Mouse (Mus musculus) midbrain, embryonic 14.5 days (tissue): ENCODE results near the gene Olfr160. TPM values are rescaled to one million over a fixed set of nuclear protein-coding genes. Genes with fewer than 3 reads are reported as not detected.

Experiments
- ATAC-seq: fragments of 200-750 bp; cut with Nextera tagmentation; 2 replicates; pipeline ENCODE4 v1.8.0; 2017; ENCODE audit warnings: moderate number of reproducible peaks, moderate library complexity; ENCODE audit not compliant: low FRiP score, low TSS enrichment
- DNase-seq: peaks from one replicate; pipeline ENCODE4 v3.0.0-alpha.2; 2015
- H3K27ac ChIP-seq: fragments of 300-500 bp; sonication (generic); replicated peaks from 2 replicates; pipeline ENCODE4 v1.5.1; 2014; ENCODE audit warnings: mild to moderate bottlenecking, low read depth, low read length, moderate library complexity
- H3K27me3 ChIP-seq: fragments of 300-500 bp; sonication (generic); 2 replicates; pipeline ENCODE4 v1.6.1; 2014; ENCODE audit warnings: low read length, control low read depth, mixed read lengths; ENCODE audit not compliant: control insufficient read depth, insufficient read depth
- H3K36me3 ChIP-seq: fragments of 300-500 bp; sonication (generic); 2 replicates; pipeline ENCODE4 v1.6.1; 2014; ENCODE audit warnings: low read length, control low read depth; ENCODE audit not compliant: control insufficient read depth, insufficient read depth
- H3K4me1 ChIP-seq: fragments of 300-500 bp; sonication (generic); 2 replicates; pipeline ENCODE4 v1.6.1; 2014; ENCODE audit warnings: mild to moderate bottlenecking, antibody characterized with exemption, low read length, control low read depth; ENCODE audit not compliant: control insufficient read depth, insufficient read depth
- H3K4me2 ChIP-seq: fragments of 300-500 bp; sonication (generic); 2 replicates; pipeline ENCODE4 v1.6.1; 2014; ENCODE audit warnings: mild to moderate bottlenecking, low read length, moderate library complexity
- H3K4me3 ChIP-seq: fragments of 300-500 bp; sonication (generic); replicated peaks from 2 replicates; pipeline ENCODE4 v1.5.1; 2014; ENCODE audit warnings: low read depth, low read length
- H3K9ac ChIP-seq: fragments of 300-500 bp; sonication (generic); replicated peaks from 2 replicates; pipeline ENCODE4 v1.6.1; 2014; ENCODE audit warnings: mild to moderate bottlenecking, low read length, moderate library complexity
- H3K9me3 ChIP-seq: fragments of 300-500 bp; sonication (generic); 2 replicates; pipeline ENCODE4 v1.6.1; 2016; ENCODE audit warnings: low read length, control low read depth, mixed read lengths; ENCODE audit not compliant: control insufficient read depth
- WGBS: fragments of 180-500 bp; shearing (Covaris S2); extraction: QIAGEN DNeasy Blood & Tissue Kit; methylation state at CpG from one replicate; pipeline ENCODE4 v1.1.7; 2014; 5-methylcytosine and 5-hydroxymethylcytosine counted together
- polyA plus RNA-seq: library from polyadenylated mRNA; unstranded; fragments of >200 nt; fragmentation: Nextera tagmentation; extraction: Ambion mirVana; gene quantifications from 2 replicates; pipeline ENCODE4 v1.2.1, GENCODE M21; 2014

The Olfr160 gene
- polyA plus RNA-seq: not detected in 2 replicates

DNA sequence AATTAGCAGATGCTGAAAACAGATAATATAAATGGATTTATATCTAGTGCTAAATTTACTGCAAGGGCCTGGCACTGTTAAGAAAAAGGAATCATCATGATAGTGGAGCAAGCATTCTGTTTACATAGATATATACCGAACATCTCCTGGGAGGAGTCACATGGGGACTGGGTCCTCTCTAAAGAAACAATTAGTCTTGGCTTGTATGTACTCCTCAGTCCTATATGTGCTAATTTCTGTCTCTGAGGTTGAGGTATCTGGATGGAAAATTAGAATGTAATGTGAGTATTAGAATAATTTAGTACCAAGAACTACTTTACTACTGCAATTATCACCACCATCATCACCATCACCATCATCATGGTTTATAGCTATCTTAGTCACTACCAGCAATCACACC is at the start of gene Olfr160:
Gene Olfr160 (minus strand): TSS at position 101 of the 400 bp plus-strand sequence.
- no peaks in the 10 kb centered on the region for H3K27me3 ChIP-seq
- no peaks in the 10 kb centered on the region for H3K9me3 ChIP-seq
- ATAC-seq (no peak), DNase-seq (no peak)
- H3K4me1 ChIP-seq: no peaks in the 10 kb centered on the region
- H3K4me2 ChIP-seq: no peak within 1 kb of the TSS
- no peaks in the 10 kb centered on the region for H3K36me3 ChIP-seq
- no peak within 1 kb of the TSS for H3K9ac ChIP-seq
- no peak within 1 kb of the TSS for H3K4me3 ChIP-seq
- no peak within 1 kb of the TSS for H3K27ac ChIP-seq
- WGBS: 98% methylated on average over 1 of the region's 1 CpGs

DNA sequence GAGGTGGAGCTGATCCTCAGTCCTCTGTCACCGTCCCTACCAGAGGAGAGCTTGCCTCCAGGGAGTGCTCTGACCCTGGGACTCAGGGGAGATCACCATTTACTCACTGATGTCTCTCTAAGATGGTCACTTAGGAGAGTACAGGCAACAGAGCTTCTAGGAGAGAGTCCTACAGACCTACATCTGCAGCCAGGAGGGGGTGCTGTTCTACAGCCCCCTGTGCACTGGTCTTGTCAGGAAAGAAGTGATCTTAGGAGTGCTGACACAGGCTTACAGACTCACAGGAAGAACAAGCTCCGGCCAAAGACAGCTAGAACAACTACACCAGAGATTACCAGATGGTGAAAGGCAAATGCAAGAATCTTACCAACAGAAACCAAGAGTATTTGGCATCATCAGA is 46.5 kb upstream of the Olfr160 start:
- Histone ChIP-seq H3K27ac (no peak overlapping the region), H3K4me2 (no peak overlapping the region), H3K9ac (no peak overlapping the region), H3K27me3 (no peaks in the 10 kb centered on the region), H3K4me1 (no peaks in the 10 kb centered on the region), H3K9me3 (no peaks in the 10 kb centered on the region), H3K36me3 (no peaks in the 10 kb centered on the region), H3K4me3 (no peak overlapping the region)
- WGBS: 55% methylated on average over 2 of the region's 2 CpGs
- DNase-seq (no peak), ATAC-seq (no peak)

DNA sequence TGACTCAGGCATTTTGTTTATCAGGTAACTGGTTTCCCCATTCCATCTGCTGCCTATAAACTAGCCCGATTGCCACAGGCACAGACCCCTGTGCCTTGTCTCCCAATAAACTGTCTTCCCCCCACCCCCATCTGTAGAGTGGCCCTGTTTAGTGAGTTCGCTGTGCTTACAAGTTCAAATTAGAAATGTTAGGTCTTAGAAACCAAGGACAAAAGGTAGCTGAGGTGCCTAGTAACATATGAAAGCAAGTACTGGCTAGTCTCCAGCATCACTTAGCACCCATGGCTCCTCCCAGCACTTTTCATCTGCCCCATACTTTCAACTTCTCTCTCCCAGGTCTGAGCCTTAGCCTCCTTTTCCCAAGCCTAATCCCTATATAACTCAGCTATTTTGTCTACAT is 45.7 kb upstream of the Olfr160 start:
- H3K4me1 ChIP-seq: no peaks in the 10 kb centered on the region
- no peaks in the 10 kb centered on the region for H3K27me3 ChIP-seq
- H3K9ac ChIP-seq: no peak overlapping the region
- no peak overlapping the region for H3K4me2 ChIP-seq
- ATAC-seq (no peak), DNase-seq (no peak)
- no peak overlapping the region for H3K27ac ChIP-seq
- H3K9me3 ChIP-seq: no peaks in the 10 kb centered on the region
- no peak overlapping the region for H3K4me3 ChIP-seq
- H3K36me3 ChIP-seq: no peaks in the 10 kb centered on the region
- 87% methylated on average over 2 of the region's 2 CpGs for WGBS

DNA sequence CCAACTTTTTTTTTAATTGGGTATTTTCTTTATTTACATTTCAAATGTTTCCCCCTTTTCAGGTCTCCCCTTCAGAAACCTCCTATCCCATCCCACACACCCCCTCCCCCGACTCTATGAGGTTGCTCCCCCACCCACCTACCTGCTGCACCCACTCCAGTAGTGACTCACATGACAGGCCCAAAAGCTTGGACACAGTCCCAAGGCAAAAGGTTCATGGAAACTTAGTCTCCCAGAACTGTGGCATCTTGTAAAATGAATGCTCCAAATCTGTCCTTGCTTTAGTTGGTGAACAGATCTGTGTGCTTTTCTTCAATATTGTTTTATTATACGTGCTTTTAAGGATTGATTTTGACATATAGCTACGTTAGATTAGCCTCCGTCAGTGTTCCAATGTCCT is 36.0 kb upstream of the Olfr160 start:
- no peak for ATAC-seq
- DNase-seq: no peak
- Histone ChIP-seq H3K4me2 (no peak overlapping the region), H3K9ac (no peak overlapping the region), H3K9me3 (no peaks in the 10 kb centered on the region), H3K4me1 (peaks cover 9% of the 10 kb centered on the region; the same call in 1 of the 2 replicates), H3K4me3 (no peak overlapping the region), H3K27ac (no peak overlapping the region), H3K36me3 (no peaks in the 10 kb centered on the region), H3K27me3 (no peaks in the 10 kb centered on the region)
- 73% methylated on average over 4 of the region's 4 CpGs for WGBS

DNA sequence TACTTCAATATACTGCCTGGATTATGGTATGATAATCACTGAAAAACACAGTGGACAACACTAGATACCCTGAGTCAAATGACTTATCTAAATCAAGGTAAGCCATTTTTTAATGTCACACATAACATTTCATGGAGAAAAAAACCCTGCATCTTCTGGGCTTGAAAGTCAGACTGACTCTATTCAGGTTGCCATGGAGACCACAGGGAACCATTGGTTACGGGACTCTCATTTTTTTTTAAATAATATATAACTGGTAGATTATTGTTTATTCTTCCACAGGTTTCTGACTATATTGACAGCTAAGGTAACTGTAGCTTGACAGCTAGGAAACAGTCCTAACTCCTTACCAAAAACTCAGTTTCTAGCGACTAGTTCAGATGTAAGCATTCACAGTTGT is 35.4 kb upstream of the Olfr160 start:
- DNase-seq: peak; percentile 65
- H3K9me3 ChIP-seq: no peaks in the 10 kb centered on the region

DNA sequence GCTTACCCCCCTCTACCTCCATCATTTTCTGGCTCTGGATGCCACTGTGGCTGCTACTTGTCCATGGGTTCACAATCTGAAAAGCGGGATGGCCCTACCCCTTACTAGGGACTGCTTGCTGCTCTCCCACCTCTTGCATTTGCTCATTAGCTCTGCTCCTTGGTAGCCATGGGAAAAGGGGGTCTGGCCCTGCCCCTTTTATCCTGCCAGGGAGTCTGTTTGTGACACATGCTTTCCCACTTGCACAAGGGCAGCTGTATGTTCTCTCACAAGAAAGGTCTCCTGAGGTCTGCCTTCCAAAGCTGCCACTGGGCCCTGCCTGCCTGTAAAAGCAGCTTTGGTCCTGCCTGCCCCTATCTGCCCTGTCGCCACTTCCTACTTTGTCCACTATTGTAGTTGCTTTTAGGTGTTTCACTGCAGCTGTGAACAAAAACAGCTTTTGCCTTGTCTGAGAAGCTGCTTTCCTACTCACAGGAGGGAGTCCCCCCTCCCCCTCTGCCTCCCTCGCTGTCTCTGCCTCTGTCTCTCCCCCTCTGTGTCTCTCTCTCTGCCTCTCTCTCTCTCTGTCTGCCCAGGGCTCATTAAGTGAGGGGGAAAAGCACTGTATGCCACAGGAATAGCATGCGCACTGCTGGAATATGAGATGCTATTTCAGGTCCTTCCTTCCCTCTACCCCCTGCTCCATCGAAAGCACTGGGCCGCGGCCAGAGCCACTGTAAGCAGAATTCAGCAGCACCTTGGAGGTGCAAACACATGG is 34.4 kb upstream of the Olfr160 start:
- peak; percentile 42 for DNase-seq
- Histone ChIP-seq H3K9ac (no peak overlapping the region), H3K9me3 (no peaks in the 10 kb centered on the region), H3K36me3 (no peaks in the 10 kb centered on the region), H3K27me3 (no peaks in the 10 kb centered on the region), H3K4me1 (peaks cover 9% of the 10 kb centered on the region; the same call in 1 of the 2 replicates), H3K27ac (peak overlapping the region; percentile 8), H3K4me3 (no peak overlapping the region), H3K4me2 (no peak overlapping the region)
- WGBS: 31% methylated on average over 7 of the region's 7 CpGs
- ATAC-seq: peak; percentile 69

More for the DNA sequence above, 35.4 kb upstream of the Olfr160 start:
- Histone ChIP-seq H3K4me3 (no peak overlapping the region), H3K27me3 (no peaks in the 10 kb centered on the region), H3K4me1 (peaks cover 9% of the 10 kb centered on the region; the same call in 1 of the 2 replicates), H3K9ac (no peak overlapping the region), H3K4me2 (no peak overlapping the region), H3K27ac (no peak overlapping the region), H3K36me3 (no peaks in the 10 kb centered on the region)
- WGBS: 53% methylated on average over 2 of the region's 2 CpGs
- no peak for ATAC-seq

DNA sequence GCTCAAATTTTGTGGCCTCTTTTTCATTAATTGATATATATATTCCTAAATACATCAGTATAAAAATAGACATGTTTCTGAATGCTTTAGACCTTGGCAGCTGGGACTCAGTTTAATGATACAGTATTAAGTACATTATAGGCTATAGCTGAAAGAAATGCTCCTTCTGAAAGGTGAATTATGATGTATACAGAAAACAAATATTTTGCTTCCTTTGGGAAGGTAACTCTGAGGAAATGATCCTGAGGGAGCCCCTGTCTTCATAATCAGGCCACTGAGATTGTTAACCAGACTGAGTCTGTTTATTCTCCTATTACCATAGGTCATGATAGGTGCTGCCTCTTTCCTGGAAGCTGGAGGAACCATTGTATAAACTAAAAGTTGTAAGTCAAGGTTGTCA is 28.8 kb upstream of the Olfr160 start, which contains the start of gene Olfr874:
Gene Olfr874 (plus strand): TSS at position 301 of the 400 bp plus-strand sequence.
- ATAC-seq: no peak
- H3K27me3 ChIP-seq: no peaks in the 10 kb centered on the region
- H3K27ac ChIP-seq: no peak within 1 kb of the TSS
- H3K4me3 ChIP-seq: no peak within 1 kb of the TSS
- H3K9ac ChIP-seq: no peak within 1 kb of the TSS
- DNase-seq: no peak
- no peak within 1 kb of the TSS for H3K4me2 ChIP-seq
- H3K9me3 ChIP-seq: no peaks in the 10 kb centered on the region
- H3K36me3 ChIP-seq: no peaks in the 10 kb centered on the region
- no peaks in the 10 kb centered on the region for H3K4me1 ChIP-seq

DNA sequence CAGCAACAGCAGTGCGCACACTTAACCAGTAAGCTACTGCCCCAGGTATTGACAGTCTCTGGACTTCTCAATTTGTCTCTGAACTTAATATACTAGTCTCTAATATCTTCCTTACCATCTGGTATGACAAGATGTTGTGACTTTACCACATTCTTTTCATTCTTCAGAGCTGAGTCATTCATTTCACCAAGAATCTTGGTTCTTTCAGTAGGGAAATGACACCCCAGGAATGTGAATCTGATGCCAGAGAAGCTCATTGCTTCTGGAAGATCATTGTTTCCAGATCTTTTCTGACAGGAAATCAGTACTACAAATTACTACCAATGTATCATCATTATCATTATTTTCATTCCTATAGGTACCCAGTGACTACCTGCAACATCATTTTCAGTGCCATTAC is 18.3 kb upstream of the Olfr160 start:
- Histone ChIP-seq H3K4me3 (no peak overlapping the region), H3K9ac (no peak overlapping the region), H3K27ac (no peak overlapping the region), H3K27me3 (no peaks in the 10 kb centered on the region), H3K4me1 (no peaks in the 10 kb centered on the region), H3K36me3 (no peaks in the 10 kb centered on the region), H3K9me3 (no peaks in the 10 kb centered on the region), H3K4me2 (no peak overlapping the region)
- DNase-seq: no peak
- ATAC-seq: no peak
- WGBS: 100% methylated on average over 1 of the region's 1 CpGs
